Mouse (Mus musculus) cerebellum, postnatal 25 days (tissue): ENCODE data around the gene Ten1.

Experiments
- DNase-seq, 2 experiments: peaks; one replicate each; pipeline ENCODE4 v3.0.0; 2021; ENCODE audit warnings: mixed read lengths in 2 of 2

Ten1 gene

DNA sequence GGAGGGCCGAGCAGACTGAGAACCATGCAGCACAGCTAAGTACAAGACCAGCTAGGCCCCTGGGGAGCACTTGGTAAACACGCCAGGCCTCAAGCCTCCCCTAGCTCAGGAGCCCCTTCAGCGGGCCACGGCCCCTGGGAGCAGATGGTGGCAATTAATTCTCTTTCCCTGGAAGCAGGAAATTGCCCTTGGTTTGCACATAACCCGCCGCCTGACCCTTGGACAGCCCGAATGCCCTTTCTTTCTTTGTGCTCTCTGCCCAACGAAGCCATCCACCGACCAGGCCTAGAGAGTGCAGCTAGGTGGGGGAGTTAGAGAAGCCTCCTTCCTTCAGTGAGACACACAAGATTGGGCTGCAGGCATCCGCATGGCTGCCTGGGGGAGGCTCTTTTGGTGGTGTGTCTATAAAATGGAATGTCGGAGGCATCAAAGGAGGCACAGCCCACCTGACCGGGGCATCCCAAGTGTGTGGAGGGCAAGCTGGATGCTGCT lies 43.1 kb downstream of the Ten1 start:
- DNase-seq = no peak

DNA sequence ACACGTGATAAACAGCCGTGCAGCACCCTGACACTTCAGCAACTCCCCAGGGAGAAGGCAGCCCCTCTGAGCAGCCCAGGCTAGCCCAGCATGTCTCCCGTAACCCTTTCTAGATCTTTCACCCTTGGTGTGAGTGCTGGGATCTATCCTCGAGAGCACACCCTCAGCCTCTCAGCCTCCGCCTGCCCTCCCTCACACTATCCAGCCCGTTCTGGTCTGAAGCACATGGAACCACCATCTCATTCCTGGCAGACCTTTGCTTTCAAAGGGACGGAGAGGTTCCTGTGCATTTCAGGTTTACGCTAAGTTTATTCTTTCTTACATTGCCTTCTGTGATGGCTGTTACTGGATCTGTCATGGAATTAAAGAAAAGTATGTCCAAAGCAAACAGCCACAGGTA lies 45.9 kb downstream of the Ten1 start:
- DNase-seq = no peak

GRCm38 (mm10) chr11:116245616-116246015 lies 47.0 kb downstream of the Ten1 start:
- DNase-seq = no peak

- DNase-seq = no peak
Measured at GRCm38 (mm10) chr11:116247502-116248222, 49.0 kb downstream of the Ten1 start.

DNA sequence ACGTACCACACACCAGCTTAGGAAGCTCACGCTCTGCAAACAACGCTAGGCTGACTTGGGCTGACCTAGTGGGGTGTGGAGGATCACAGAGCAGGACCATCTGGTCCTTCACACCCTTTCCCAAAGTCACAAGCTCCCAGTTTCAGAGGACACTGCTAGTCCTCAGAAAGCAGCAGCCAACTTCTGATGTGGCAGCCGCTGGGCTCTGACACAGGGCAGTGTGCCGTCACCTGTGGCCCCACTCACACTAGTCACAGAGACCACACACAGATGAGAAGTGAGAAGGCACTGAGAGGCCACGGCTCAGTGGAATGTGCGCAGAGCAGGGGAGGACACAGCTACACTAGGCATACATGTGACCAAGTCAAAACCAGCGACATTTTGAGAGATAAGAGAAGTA lies 52.2 kb downstream of the Ten1 start:
- no peak for DNase-seq

DNA sequence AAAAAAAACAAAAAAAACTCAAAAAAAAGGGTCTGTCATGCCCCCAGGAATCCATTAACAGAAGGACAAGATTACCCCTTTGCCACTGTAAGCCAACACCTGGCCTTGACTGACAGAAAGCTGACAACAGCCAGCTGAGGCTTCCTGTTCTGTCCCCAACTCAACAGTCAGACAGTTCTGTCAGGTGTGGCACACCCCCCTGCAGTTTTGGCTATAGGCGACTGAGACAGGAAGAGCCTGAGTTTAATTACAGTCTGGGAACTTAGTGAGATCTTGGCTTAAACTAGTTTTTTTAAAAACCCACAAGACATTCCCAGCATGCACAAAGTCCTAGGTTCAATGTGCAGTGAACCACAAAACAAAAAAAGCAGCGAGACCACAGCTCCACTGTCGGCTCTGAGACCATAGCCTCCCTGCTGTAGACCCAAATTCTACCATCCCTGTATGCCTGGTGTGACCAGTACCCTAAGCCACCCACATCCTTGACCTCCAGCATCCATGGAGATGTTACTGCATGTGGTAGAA lies 54.5 kb downstream of the Ten1 start:
- no peak for DNase-seq

GRCm38 (mm10) chr11:116254627-116255026 lies 56.0 kb downstream of the Ten1 start:
- no peak for DNase-seq

GRCm38 (mm10) chr11:116255090-116255981 lies 56.7 kb downstream of the Ten1 start:
- DNase-seq = no peak

DNA sequence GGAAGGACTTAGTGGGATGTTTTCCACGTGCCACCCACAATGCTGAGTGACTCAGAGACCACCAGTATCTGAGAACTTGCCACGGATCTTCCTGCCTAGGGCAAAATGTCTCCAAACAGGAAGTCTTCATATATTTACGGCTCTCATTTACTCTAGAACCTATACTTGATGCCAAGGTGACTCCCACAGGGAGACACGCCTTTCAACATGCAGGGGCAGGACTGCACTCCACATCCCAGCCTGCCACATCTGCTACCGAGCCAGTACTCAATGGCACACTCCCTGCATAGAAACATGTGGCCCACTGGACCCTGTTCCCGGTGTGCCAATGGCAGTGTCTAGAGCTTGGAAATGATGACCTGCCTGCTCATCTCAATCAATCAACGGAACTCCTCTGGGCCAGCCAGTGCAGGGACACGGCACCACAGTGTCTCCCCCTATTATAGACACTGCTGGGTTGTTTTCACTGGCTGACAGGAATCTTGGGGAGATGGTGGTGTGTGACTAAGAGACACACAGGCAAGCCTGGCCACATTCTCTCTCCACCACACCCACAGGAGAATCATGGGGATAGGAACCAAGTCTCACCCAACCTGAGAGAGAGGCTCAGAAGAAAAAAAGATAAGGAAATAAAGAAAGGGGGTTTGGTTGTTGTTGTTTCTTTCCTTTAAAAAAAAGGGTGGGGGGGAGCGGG lies 57.5 kb downstream of the Ten1 start:
- no peak for DNase-seq

GRCm38 (mm10) chr11:116259461-116259860 lies 60.8 kb downstream of the Ten1 start:
- no peak for DNase-seq

DNA sequence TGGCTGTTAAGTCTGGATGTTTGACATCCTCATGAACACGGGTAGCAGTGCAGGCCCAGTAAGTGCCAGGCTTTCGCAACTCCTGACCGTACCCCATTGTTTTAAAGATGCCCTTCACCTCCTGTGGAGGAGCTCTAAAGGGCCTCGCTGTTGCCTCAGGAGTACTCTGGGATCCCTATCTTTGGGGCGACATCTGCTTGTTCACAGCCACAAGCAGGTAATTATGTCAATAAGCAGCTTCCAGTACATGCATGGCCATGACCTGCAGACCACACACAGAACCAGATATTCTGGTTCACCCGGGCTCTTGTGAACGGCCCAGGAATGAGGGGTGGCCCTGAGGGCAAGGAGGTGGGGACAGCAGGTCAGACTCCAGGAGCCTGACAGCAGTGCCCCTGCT lies 61.6 kb downstream of the Ten1 start:
- DNase-seq = no peak
